ENCODE assay signal across 17 mouse cellular contexts in the genomic region with DNA sequence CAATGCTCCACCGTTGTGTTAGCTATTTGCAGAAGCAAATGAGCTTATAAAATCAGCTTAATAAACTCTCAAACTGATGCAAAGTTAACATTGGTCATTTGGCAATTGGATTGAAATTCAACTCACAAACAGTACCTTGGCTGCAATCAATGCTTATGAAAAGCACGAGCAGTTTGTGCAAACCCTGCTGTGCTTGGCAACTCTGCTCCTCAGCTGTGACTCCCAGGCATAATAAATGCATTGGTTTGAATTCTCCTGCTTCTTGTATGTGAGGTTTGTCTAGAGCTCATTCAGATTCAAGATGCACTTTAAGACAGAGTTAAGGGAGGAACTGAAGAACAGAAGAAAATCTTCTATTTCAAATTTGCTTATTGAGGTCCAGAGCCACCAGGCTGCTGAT.
DNase-seq lines count a peak whose midpoint lies in the region; ATAC-seq and TF ChIP-seq lines count a peak whose summit lies in the region.
"Had no signal": no experiment of that assay in that cellular context is flagged by ENCODE, and none has a peak within 500 bp of the region (broad histone marks: within the 10 kb centered on the region; RNA-seq: fewer than 3 reads in every experiment).

No protein-coding gene starts in this region.

- peak; percentile 17 for DNase-seq in Muller cell, postnatal 12 days (ENCODE audit: inconsistent ontology term)
- peak; percentile 8 for DNase-seq in cerebellum, adult 11 months
- peak; percentile 36 to 46 for DNase-seq in cerebellum, postnatal 36 days
- no peak for DNase-seq in lung, postnatal 0 days (ENCODE audit: low spot score)
- no peak for DNase-seq in adrenal gland, adult 2 months
- DNase-seq: gastrocnemius, postnatal 25 days; kidney, adult 2 months; kidney, postnatal 36 days; lung, embryonic 14.5 days; right cerebral cortex, postnatal 25 days; thymus, adult 2 months had no signal

- peaks cover 7% of the 10 kb centered on the region for H3K4me1 ChIP-seq in hindbrain, embryonic 15.5 days (replicated peaks)
- no peaks in the 10 kb centered on the region for H3K4me1 ChIP-seq in hindbrain, embryonic 12.5 days
- no peaks in the 10 kb centered on the region for H3K4me1 ChIP-seq in lung, postnatal 0 days (ENCODE audit: insufficient read depth, low read depth, low read length)
- H3K4me1 ChIP-seq in neural tube, embryonic 15.5 days, result peaks cover 6% of the 10 kb centered on the region
- H3K4me1 ChIP-seq: embryonic facial prominence, embryonic 15.5 days; heart, embryonic 12.5 days had no signal

- ATAC-seq in hindbrain, embryonic 15.5 days (ENCODE audit: low FRiP score, low read depth), result 0 out of 2 replicates have a peak, but pooled peaks have one; percentile 71
- ATAC-seq in hindbrain, embryonic 12.5 days (ENCODE audit: low FRiP score), result no peak
- ATAC-seq in lung, postnatal 0 days, result no peak
- ATAC-seq in neural tube, embryonic 15.5 days (ENCODE audit: low FRiP score), result no peak

- H3K27me3 ChIP-seq in hindbrain, embryonic 15.5 days, result no peaks in the 10 kb centered on the region
- no peaks in the 10 kb centered on the region for H3K27me3 ChIP-seq in hindbrain, embryonic 12.5 days
- no peaks in the 10 kb centered on the region for H3K27me3 ChIP-seq in lung, postnatal 0 days (replicated peaks; ENCODE audit: insufficient read depth, low read length)
- no peaks in the 10 kb centered on the region for H3K27me3 ChIP-seq in neural tube, embryonic 15.5 days (replicated peaks)
- H3K27me3 ChIP-seq: embryonic facial prominence, embryonic 15.5 days; heart, embryonic 12.5 days had no signal

- peak overlapping the region; percentile 58 for H3K27ac ChIP-seq in hindbrain, embryonic 15.5 days (replicated peaks)
- no peak overlapping the region; the same call in 1 of the 2 replicates for H3K27ac ChIP-seq in hindbrain, embryonic 12.5 days
- no peak overlapping the region for H3K27ac ChIP-seq in lung, postnatal 0 days (ENCODE audit: low read length)
- H3K27ac ChIP-seq in neural tube, embryonic 15.5 days (replicated peaks), result no peak overlapping the region
- H3K27ac ChIP-seq: embryonic facial prominence, embryonic 15.5 days had no signal

- WGBS in hindbrain, embryonic 15.5 days, result 24% methylated on average over 2 of the region's 2 CpGs
- 47% methylated on average over 2 of the region's 2 CpGs for WGBS in hindbrain, embryonic 12.5 days
- WGBS in lung, postnatal 0 days, result 55% methylated on average over 2 of the region's 2 CpGs
- WGBS in neural tube, embryonic 15.5 days, result 21% methylated on average over 2 of the region's 2 CpGs

- no peak overlapping the region for H3K4me2 ChIP-seq in hindbrain, embryonic 15.5 days
- no peak overlapping the region for H3K4me2 ChIP-seq in hindbrain, embryonic 12.5 days (replicated peaks)
- no peak overlapping the region for H3K4me2 ChIP-seq in lung, postnatal 0 days (replicated peaks; ENCODE audit: low read depth, low read length)
- no peak overlapping the region for H3K4me2 ChIP-seq in neural tube, embryonic 15.5 days
- H3K4me2 ChIP-seq: embryonic facial prominence, embryonic 15.5 days; heart, embryonic 12.5 days; lung, embryonic 14.5 days had no signal

- H3K9me3 ChIP-seq in hindbrain, embryonic 15.5 days, result no peaks in the 10 kb centered on the region
- no peaks in the 10 kb centered on the region for H3K9me3 ChIP-seq in hindbrain, embryonic 12.5 days (replicated peaks)
- H3K9me3 ChIP-seq in lung, postnatal 0 days (ENCODE audit: low read length), result no peaks in the 10 kb centered on the region
- H3K9me3 ChIP-seq in neural tube, embryonic 15.5 days (replicated peaks), result no peaks in the 10 kb centered on the region
- H3K9me3 ChIP-seq: embryonic facial prominence, embryonic 15.5 days; heart, embryonic 12.5 days had no signal

- no peak for TF ChIP-seq EP300 in lung, postnatal 0 days (IDR thresholded peaks at IDR 0.05)

- no peak overlapping the region for H3K4me3 ChIP-seq in hindbrain, embryonic 15.5 days
- H3K4me3 ChIP-seq in hindbrain, embryonic 12.5 days, result no peak overlapping the region
- H3K4me3 ChIP-seq in lung, postnatal 0 days (ENCODE audit: low read depth, low read length), result no peak overlapping the region
- no peak overlapping the region for H3K4me3 ChIP-seq in neural tube, embryonic 15.5 days (replicated peaks)
- H3K4me3 ChIP-seq: embryonic facial prominence, embryonic 15.5 days; heart, embryonic 12.5 days; myocyte had no signal

- no peaks in the 10 kb centered on the region for H3K36me3 ChIP-seq in hindbrain, embryonic 15.5 days
- no peaks in the 10 kb centered on the region for H3K36me3 ChIP-seq in hindbrain, embryonic 12.5 days
- no peaks in the 10 kb centered on the region for H3K36me3 ChIP-seq in lung, postnatal 0 days (ENCODE audit: insufficient read depth, low read length)
- no peaks in the 10 kb centered on the region for H3K36me3 ChIP-seq in neural tube, embryonic 15.5 days
- H3K36me3 ChIP-seq: embryonic facial prominence, embryonic 15.5 days; heart, embryonic 12.5 days had no signal

- H3K9ac ChIP-seq in hindbrain, embryonic 15.5 days, result no peak overlapping the region
- no peak overlapping the region for H3K9ac ChIP-seq in hindbrain, embryonic 12.5 days
- H3K9ac ChIP-seq in lung, postnatal 0 days (replicated peaks; ENCODE audit: low read depth), result no peak overlapping the region
- no peak overlapping the region for H3K9ac ChIP-seq in neural tube, embryonic 15.5 days (replicated peaks)
- H3K9ac ChIP-seq: embryonic facial prominence, embryonic 15.5 days; heart, embryonic 12.5 days; lung, embryonic 14.5 days had no signal

- TF ChIP-seq CTCF in lung, postnatal 0 days (IDR thresholded peaks at IDR 0.05), result no peak

Comparison
In these comparisons a context has a peak if more than half of its experiments do, and no peak if none do; other contexts are left out.
1. DNase-seq: peak in Muller cell, postnatal 12 days (single experiment), cerebellum, adult 11 months (single experiment) and cerebellum, postnatal 36 days (2 of 2); none in lung, postnatal 0 days (single experiment) and adrenal gland, adult 2 months (single experiment).